Mouse (Mus musculus): Measurements from ENCODE around the gene Arhgef33.
"Not testable (repeated sequence)": the region's sequence is repeated elsewhere in the genome, so short reads cannot be mapped to it uniquely, and the experiment has no call there.

Arhgef33 gene

GRCm38 (mm10) chr17:80332386-80332785 is 25.2 kb downstream of the Arhgef33 start:
- intact Hi-C loops (cut with DNase I) = loop anchor here (2.0 kb wide), 1 partner anchor 40 kb away; no protein-coding TSS in a partner anchor

- intact Hi-C loops (cut with DNase I) = no loop called here
These were observed 38.1 kb downstream of the Arhgef33 start for GRCm38 (mm10) chr17:80345277-80345676.

GRCm38 (mm10) chr17:80346591-80347125 is 39.5 kb downstream of the Arhgef33 start:
- intact Hi-C loops (cut with DNase I) = no loop called here

- intact Hi-C loops (cut with DNase I) = no loop called here
These were observed 40.0 kb downstream of the Arhgef33 start for GRCm38 (mm10) chr17:80347234-80347633.

- intact Hi-C loops (cut with DNase I) = no loop called here
These were observed 53.0 kb downstream of the Arhgef33 start for GRCm38 (mm10) chr17:80360245-80360644.

- intact Hi-C loops (cut with DNase I) = no loop called here
These were observed 60.1 kb downstream of the Arhgef33 start for GRCm38 (mm10) chr17:80367276-80367675.

GRCm38 (mm10) chr17:80368606-80369005 is 61.4 kb downstream of the Arhgef33 start:
- intact Hi-C loops (cut with DNase I) = no loop called here

GRCm38 (mm10) chr17:80372989-80373725 is 66.0 kb downstream of the Arhgef33 start, which contains the start of gene Gm10190:
TSS of gene Gm10190 (minus strand) at chr17:80373541.
- intact Hi-C loops (cut with DNase I) = no loop called here

GRCm38 (mm10) chr17:80373726-80374096 is 66.5 kb downstream of the Arhgef33 start:
- intact Hi-C loops (cut with DNase I) = no loop called here

- intact Hi-C loops (cut with DNase I) = not testable (repeated sequence)
These were observed 71.2 kb downstream of the Arhgef33 start for GRCm38 (mm10) chr17:80378386-80378785.

- intact Hi-C loops (cut with DNase I) = no loop called here
These were observed 78.5 kb downstream of the Arhgef33 start for GRCm38 (mm10) chr17:80385671-80386070.

- intact Hi-C loops (cut with DNase I) = no loop called here
These were observed 82.8 kb downstream of the Arhgef33 start for GRCm38 (mm10) chr17:80390024-80390423.

- intact Hi-C loops (cut with DNase I) = no loop called here
These were observed 84.5 kb downstream of the Arhgef33 start for GRCm38 (mm10) chr17:80391423-80392403.

GRCm38 (mm10) chr17:80398243-80398642 is 91.0 kb downstream of the Arhgef33 start:
- intact Hi-C loops (cut with DNase I) = no loop called here

- intact Hi-C loops (cut with DNase I) = no loop called here
These were observed 104.0 kb downstream of the Arhgef33 start for GRCm38 (mm10) chr17:80411182-80411581.

GRCm38 (mm10) chr17:80418572-80419210 is 111.5 kb downstream of the Arhgef33 start:
- intact Hi-C loops (cut with DNase I) = no loop called here

GRCm38 (mm10) chr17:80420998-80421397 is 113.8 kb downstream of the Arhgef33 start:
- intact Hi-C loops (cut with DNase I) = no loop called here

- intact Hi-C loops (cut with DNase I) = no loop called here
These were observed 119.0 kb downstream of the Arhgef33 start for GRCm38 (mm10) chr17:80426171-80426570.

- intact Hi-C loops (cut with DNase I) = no loop called here
These were observed 119.7 kb downstream of the Arhgef33 start for GRCm38 (mm10) chr17:80426901-80427300.

- intact Hi-C loops (cut with DNase I) = no loop called here
These were observed 120.8 kb downstream of the Arhgef33 start for GRCm38 (mm10) chr17:80427966-80428365.

- intact Hi-C loops (cut with DNase I) = no loop called here
These were observed 124.8 kb downstream of the Arhgef33 start for GRCm38 (mm10) chr17:80431997-80432396.

Data from adrenal gland (tissue).